Mouse (Mus musculus): ENCODE results near the gene Fyb. TPM values are rescaled to one million over a fixed set of nuclear protein-coding genes. Genes with fewer than 3 reads are reported as not detected.

The Fyb gene
- total and polyA plus RNA-seq, 2 experiments from 2014 or later, result 2.2 to 3.6 TPM

DNA sequence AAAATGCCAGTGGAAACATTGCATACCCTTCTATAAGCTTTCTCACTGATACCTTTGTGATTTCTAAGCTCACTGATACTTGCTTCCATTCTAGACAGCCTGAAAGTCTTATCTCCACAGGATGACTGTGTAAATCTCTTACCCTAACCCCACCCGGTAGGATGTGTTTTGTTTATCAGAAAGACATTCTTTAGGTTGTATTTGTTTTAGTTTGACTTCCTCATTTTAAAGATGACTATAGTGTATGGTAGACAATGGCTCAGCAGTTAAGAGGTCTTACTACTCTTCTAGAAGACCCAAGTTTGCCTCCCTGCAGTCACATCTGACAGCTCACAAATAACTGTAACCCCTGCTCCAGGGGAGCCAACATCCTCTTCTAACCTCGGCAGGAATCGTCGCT is 130.4 kb downstream of the Fyb start:
- H3K4me3 ChIP-seq (ENCODE audit: low read depth, low read length), result no peak overlapping the region
- WGBS, result 84% methylated on average over 4 of the region's 4 CpGs
- H3K4me2 ChIP-seq (ENCODE audit: low read depth, low read length, poor library complexity, severe bottlenecking), result no peak overlapping the region
- H3K27me3 ChIP-seq (ENCODE audit: insufficient read depth, low read length), result no peaks in the 10 kb centered on the region
- no peaks in the 10 kb centered on the region for H3K9me3 ChIP-seq (ENCODE audit: low read length)
- no peak overlapping the region for H3K9ac ChIP-seq (replicated peaks; ENCODE audit: low read length, poor library complexity, severe bottlenecking)
- ATAC-seq (ENCODE audit: low FRiP score) (no peak), DNase-seq (ENCODE audit: low spot score) (no peak)
- no peak for TF ChIP-seq CTCF (IDR thresholded peaks at IDR 0.05)
- no peak overlapping the region for H3K27ac ChIP-seq (ENCODE audit: low read depth, low read length)
- H3K36me3 ChIP-seq (ENCODE audit: insufficient read depth, low read length), result no peaks in the 10 kb centered on the region
- H3K4me1 ChIP-seq (ENCODE audit: insufficient read depth, low read length), result no peaks in the 10 kb centered on the region

DNA sequence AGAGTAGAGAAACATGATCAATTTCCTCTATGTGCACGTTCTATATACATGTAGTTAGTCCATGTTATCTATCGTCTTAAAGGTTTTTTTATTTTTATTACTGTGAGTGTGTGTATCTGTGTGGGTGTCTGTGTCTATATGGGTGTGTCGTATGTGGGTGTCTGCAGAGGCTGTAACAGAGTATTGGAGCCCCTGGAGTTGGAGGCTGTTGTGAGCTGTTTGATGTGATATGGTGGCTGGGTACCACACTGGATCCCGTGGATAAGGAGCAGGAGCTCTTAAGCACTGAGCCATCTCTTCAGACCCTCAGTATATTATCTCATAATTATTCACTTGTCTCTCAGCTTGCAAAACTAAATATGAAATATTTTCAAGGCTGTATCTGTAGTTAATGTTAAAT is 135.4 kb downstream of the Fyb start:
- H3K27me3 ChIP-seq (ENCODE audit: insufficient read depth, low read length), result no peaks in the 10 kb centered on the region
- no peaks in the 10 kb centered on the region for H3K36me3 ChIP-seq (ENCODE audit: insufficient read depth, low read length)
- H3K27ac ChIP-seq (ENCODE audit: low read depth, low read length), result no peak overlapping the region
- H3K4me2 ChIP-seq (ENCODE audit: low read depth, low read length, poor library complexity, severe bottlenecking), result no peak overlapping the region
- no peaks in the 10 kb centered on the region for H3K9me3 ChIP-seq (ENCODE audit: low read length)
- H3K4me1 ChIP-seq (ENCODE audit: insufficient read depth, low read length), result no peaks in the 10 kb centered on the region
- no peak for TF ChIP-seq CTCF (IDR thresholded peaks at IDR 0.05)
- H3K9ac ChIP-seq (replicated peaks; ENCODE audit: low read length, poor library complexity, severe bottlenecking), result no peak overlapping the region
- no peak overlapping the region for H3K4me3 ChIP-seq (ENCODE audit: low read depth, low read length)
- ATAC-seq (ENCODE audit: low FRiP score), result no peak
- DNase-seq (ENCODE audit: low spot score), result no peak
- whole genome bisulfite sequencing, result 90% methylated on average over 4 of the region's 4 CpGs

DNA sequence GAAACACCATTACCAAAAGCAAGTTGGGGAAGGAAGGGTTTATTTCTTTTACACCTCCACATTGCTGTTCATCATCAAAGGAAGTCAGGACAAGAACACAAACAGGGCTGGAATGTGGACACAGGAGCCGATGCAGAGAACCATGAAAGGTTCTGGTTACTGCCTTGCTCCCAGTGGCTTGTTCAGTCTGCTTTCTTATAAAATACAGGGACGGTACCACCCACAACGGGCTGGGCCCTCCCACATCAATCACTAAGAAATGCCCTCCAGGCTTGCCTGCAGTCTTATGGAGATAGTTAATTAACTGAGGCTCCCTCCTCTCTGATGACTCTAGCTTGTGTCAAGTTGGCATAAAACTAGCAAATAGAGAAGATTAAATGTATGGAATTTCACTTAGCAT is 139.3 kb downstream of the Fyb start:
- no peak overlapping the region for H3K27ac ChIP-seq (ENCODE audit: low read depth, low read length)
- ATAC-seq (ENCODE audit: low FRiP score), result no peak
- H3K36me3 ChIP-seq (ENCODE audit: insufficient read depth, low read length), result no peaks in the 10 kb centered on the region
- no peak for TF ChIP-seq CTCF (IDR thresholded peaks at IDR 0.05)
- no peak overlapping the region for H3K4me3 ChIP-seq (ENCODE audit: low read depth, low read length)
- no peaks in the 10 kb centered on the region for H3K4me1 ChIP-seq (ENCODE audit: insufficient read depth, low read length)
- no peak overlapping the region for H3K4me2 ChIP-seq (ENCODE audit: low read depth, low read length, poor library complexity, severe bottlenecking)
- WGBS, result 39% methylated on average over 3 of the region's 3 CpGs
- no peaks in the 10 kb centered on the region for H3K9me3 ChIP-seq (ENCODE audit: low read length)
- H3K9ac ChIP-seq (replicated peaks; ENCODE audit: low read length, poor library complexity, severe bottlenecking), result no peak overlapping the region
- H3K27me3 ChIP-seq (ENCODE audit: insufficient read depth, low read length), result no peaks in the 10 kb centered on the region
- DNase-seq (ENCODE audit: low spot score), result no peak

DNA sequence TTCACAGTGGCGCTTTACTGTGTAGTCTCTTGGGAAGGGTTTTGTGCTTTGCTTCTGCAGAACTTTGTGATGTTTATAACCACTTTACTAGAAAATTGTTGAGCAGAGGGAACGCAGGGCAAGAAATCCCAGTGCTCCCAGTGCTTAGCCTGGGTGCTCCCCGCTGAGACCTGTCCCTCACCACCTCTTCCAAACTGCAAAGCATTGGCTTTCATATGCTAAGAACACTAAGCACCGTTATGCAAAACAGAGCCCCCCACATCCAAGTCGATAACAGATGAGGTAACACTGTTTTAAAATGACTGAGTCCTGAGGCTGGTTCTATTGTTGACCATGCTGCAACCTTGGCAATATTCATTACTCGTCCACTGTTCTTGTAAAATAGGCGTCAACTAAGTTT is 141.3 kb downstream of the Fyb start:
- Histone ChIP-seq H3K4me1 (ENCODE audit: insufficient read depth, low read length) (no peaks in the 10 kb centered on the region), H3K36me3 (ENCODE audit: insufficient read depth, low read length) (no peaks in the 10 kb centered on the region), H3K27me3 (ENCODE audit: insufficient read depth, low read length) (no peaks in the 10 kb centered on the region), H3K9ac (replicated peaks; ENCODE audit: low read length, poor library complexity, severe bottlenecking) (no peak overlapping the region), H3K4me3 (ENCODE audit: low read depth, low read length) (no peak overlapping the region), H3K4me2 (ENCODE audit: low read depth, low read length, poor library complexity, severe bottlenecking) (no peak overlapping the region), H3K27ac (ENCODE audit: low read depth, low read length) (no peak overlapping the region), H3K9me3 (ENCODE audit: low read length) (no peaks in the 10 kb centered on the region)
- DNase-seq (ENCODE audit: low spot score) (no peak), ATAC-seq (ENCODE audit: low FRiP score) (no peak)
- WGBS, result 65% methylated on average over 7 of the region's 7 CpGs
- TF ChIP-seq CTCF (IDR thresholded peaks at IDR 0.05), result no peak

DNA sequence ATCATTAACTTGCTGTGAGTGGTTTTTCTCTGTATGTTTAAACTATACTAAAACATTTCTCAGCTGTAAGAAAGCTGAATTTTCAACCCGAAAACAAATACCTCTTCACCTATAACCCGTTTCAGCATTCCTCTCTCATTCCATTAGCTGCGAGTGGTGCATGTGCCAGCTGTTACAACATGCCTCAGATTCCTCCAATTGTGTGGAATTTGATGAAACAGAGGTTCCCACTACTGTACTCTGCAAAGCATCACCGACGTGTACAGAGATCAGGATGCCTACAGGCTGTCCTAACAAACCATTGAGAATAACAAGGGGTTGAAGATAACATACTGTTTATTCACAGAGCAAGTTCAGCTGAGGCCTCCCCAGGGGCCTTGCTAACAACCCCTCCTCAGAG is 143.4 kb downstream of the Fyb start:
- DNase-seq (ENCODE audit: low spot score), result no peak
- no peak for TF ChIP-seq CTCF (IDR thresholded peaks at IDR 0.05)

DNA sequence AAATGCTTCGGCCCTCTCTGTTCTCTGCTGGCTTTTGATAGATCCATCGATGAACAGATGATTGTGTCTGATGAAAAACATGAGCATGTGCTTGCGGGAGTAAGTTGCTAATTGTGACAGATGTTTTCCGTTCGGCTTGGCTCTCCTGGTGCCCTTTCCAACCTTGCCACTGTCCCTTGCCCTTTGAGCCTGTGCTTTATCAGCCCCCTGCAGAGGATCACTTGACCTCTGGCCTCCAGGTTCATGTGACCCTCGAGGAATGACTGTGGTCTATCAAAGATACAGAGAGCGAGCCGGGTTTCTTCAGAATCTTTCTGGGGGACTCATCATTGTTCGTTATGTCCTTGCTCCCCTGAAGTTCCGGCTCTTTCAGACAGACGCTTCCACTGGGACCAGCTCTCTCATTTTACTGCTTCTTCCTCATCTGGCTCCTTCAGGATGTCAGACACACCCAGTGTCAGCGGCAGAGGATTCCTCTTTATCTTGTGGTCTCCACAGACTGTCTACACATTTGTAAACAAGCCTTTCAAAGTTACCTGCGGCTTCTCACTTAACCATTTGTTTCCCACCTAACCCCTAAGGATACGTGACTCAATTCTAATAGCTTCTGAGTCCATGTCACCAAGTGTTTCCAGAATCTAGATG is 146.3 kb downstream of the Fyb start:
- WGBS, result 45% methylated on average over 14 of the region's 14 CpGs
- H3K36me3 ChIP-seq (ENCODE audit: insufficient read depth, low read length), result no peaks in the 10 kb centered on the region
- DNase-seq (ENCODE audit: low spot score), result no peak

More for the DNA sequence above, 143.4 kb downstream of the Fyb start:
- no peaks in the 10 kb centered on the region for H3K4me1 ChIP-seq (ENCODE audit: insufficient read depth, low read length)
- H3K4me3 ChIP-seq (ENCODE audit: low read depth, low read length), result no peak overlapping the region
- 62% methylated on average over 5 of the region's 5 CpGs for WGBS
- H3K9me3 ChIP-seq (ENCODE audit: low read length), result no peaks in the 10 kb centered on the region
- no peak overlapping the region for H3K4me2 ChIP-seq (ENCODE audit: low read depth, low read length, poor library complexity, severe bottlenecking)
- H3K36me3 ChIP-seq (ENCODE audit: insufficient read depth, low read length), result no peaks in the 10 kb centered on the region
- H3K9ac ChIP-seq (replicated peaks; ENCODE audit: low read length, poor library complexity, severe bottlenecking), result no peak overlapping the region
- H3K27ac ChIP-seq (ENCODE audit: low read depth, low read length), result no peak overlapping the region
- no peaks in the 10 kb centered on the region for H3K27me3 ChIP-seq (ENCODE audit: insufficient read depth, low read length)
- ATAC-seq (ENCODE audit: low FRiP score), result no peak

More for the DNA sequence above, 146.3 kb downstream of the Fyb start:
- H3K4me2 ChIP-seq (ENCODE audit: low read depth, low read length, poor library complexity, severe bottlenecking), result no peak overlapping the region
- no peak overlapping the region for H3K4me3 ChIP-seq (ENCODE audit: low read depth, low read length)
- no peak for TF ChIP-seq CTCF (IDR thresholded peaks at IDR 0.05)
- no peaks in the 10 kb centered on the region for H3K4me1 ChIP-seq (ENCODE audit: insufficient read depth, low read length)
- H3K27me3 ChIP-seq (ENCODE audit: insufficient read depth, low read length), result no peaks in the 10 kb centered on the region
- H3K9me3 ChIP-seq (ENCODE audit: low read length), result no peaks in the 10 kb centered on the region
- ATAC-seq (ENCODE audit: low FRiP score), result no peak
- no peak overlapping the region for H3K9ac ChIP-seq (replicated peaks; ENCODE audit: low read length, poor library complexity, severe bottlenecking)
- no peak overlapping the region for H3K27ac ChIP-seq (ENCODE audit: low read depth, low read length)

All from midbrain, postnatal 0 days (tissue).